Mouse (Mus musculus): ENCODE data around the gene Abcd2.

Gene Abcd2

GRCm38 (mm10) chr15:91191412-91192222 lies at the start of gene Abcd2:
Gene Abcd2 (minus strand): TSS chr15:91191799.
- DNase-seq, result peak; percentile 84 to 86

GRCm38 (mm10) chr15:91240683-91241335 lies 49.2 kb upstream of the Abcd2 start:
- DNase-seq, result no peak

GRCm38 (mm10) chr15:91237294-91237693 lies 45.7 kb upstream of the Abcd2 start:
- no peak for DNase-seq

- DNase-seq, result no peak
Measured at GRCm38 (mm10) chr15:91206518-91206917, 14.9 kb upstream of the Abcd2 start.

- DNase-seq, result no peak
Measured at GRCm38 (mm10) chr15:91203521-91203920, 11.9 kb upstream of the Abcd2 start.

GRCm38 (mm10) chr15:91202486-91202885 lies 10.9 kb upstream of the Abcd2 start:
- no peak for DNase-seq

- no peak for DNase-seq
Measured at GRCm38 (mm10) chr15:91200833-91201232, 9.2 kb upstream of the Abcd2 start.

GRCm38 (mm10) chr15:91199256-91199905 lies 7.8 kb upstream of the Abcd2 start, which contains the start of gene CN725425:
Gene CN725425 (plus strand): TSS chr15:91199494.
- no peak for DNase-seq

- no peak for DNase-seq
Measured at GRCm38 (mm10) chr15:91192223-91192598, 612 bp upstream of the Abcd2 start.

GRCm38 (mm10) chr15:91190519-91191207 lies 936 bp downstream of the Abcd2 start:
- DNase-seq, result peak; percentile 24 to 54

GRCm38 (mm10) chr15:91190026-91190425 lies 1.6 kb downstream of the Abcd2 start:
- no peak for DNase-seq

GRCm38 (mm10) chr15:91186358-91186757 lies 5.2 kb downstream of the Abcd2 start:
- DNase-seq, result no peak

GRCm38 (mm10) chr15:91179911-91180622 lies 11.5 kb downstream of the Abcd2 start:
- peak; percentile 42 to 43 for DNase-seq

- DNase-seq, result no peak
Measured at GRCm38 (mm10) chr15:91178656-91179314, 12.8 kb downstream of the Abcd2 start.

- DNase-seq, result no peak
Measured at GRCm38 (mm10) chr15:91172193-91172592, 19.4 kb downstream of the Abcd2 start.

GRCm38 (mm10) chr15:91171332-91171731 lies 20.3 kb downstream of the Abcd2 start:
- DNase-seq, result no peak

- DNase-seq, result no peak
Measured at GRCm38 (mm10) chr15:91170602-91171328, 20.8 kb downstream of the Abcd2 start.

GRCm38 (mm10) chr15:91167850-91168562 lies 23.6 kb downstream of the Abcd2 start:
- no peak for DNase-seq

- DNase-seq, result peak; percentile 43 to 45
Measured at GRCm38 (mm10) chr15:91165021-91165420, 26.6 kb downstream of the Abcd2 start.

GRCm38 (mm10) chr15:91163454-91163853 lies 28.1 kb downstream of the Abcd2 start:
- no peak for DNase-seq
